Mouse (Mus musculus) spleen, adult 12 weeks (tissue): Measurements from ENCODE around the gene Podnl1.

Experiments
- DNase-seq: peaks from one replicate; pipeline ENCODE4 v3.0.0; 2022; ENCODE audit warnings: low spot score

The Podnl1 gene

GRCm38 (mm10) chr8:84125656-84126055 lies at the start of gene Podnl1:
Gene Podnl1, plus strand, starts transcription at chr8:84125989.
- DNase-seq = no peak

- DNase-seq = no peak
Observed at GRCm38 (mm10) chr8:84076412-84076811, 49.4 kb upstream of the Podnl1 start.

- no peak for DNase-seq
Observed at GRCm38 (mm10) chr8:84076849-84077248, 48.9 kb upstream of the Podnl1 start.

- no peak for DNase-seq
Observed at GRCm38 (mm10) chr8:84079206-84079605, 46.6 kb upstream of the Podnl1 start.

- DNase-seq = no peak
Observed at GRCm38 (mm10) chr8:84083829-84084241, 42.0 kb upstream of the Podnl1 start.

GRCm38 (mm10) chr8:84084341-84085115 lies 41.3 kb upstream of the Podnl1 start:
- no peak for DNase-seq

GRCm38 (mm10) chr8:84087156-84087555 lies 38.6 kb upstream of the Podnl1 start:
- no peak for DNase-seq

GRCm38 (mm10) chr8:84087821-84088220 lies 38.0 kb upstream of the Podnl1 start:
- no peak for DNase-seq

GRCm38 (mm10) chr8:84089277-84089676 lies 36.5 kb upstream of the Podnl1 start:
- no peak for DNase-seq

- DNase-seq = no peak
Observed at GRCm38 (mm10) chr8:84090585-84090984, 35.2 kb upstream of the Podnl1 start.

- no peak for DNase-seq
Observed at GRCm38 (mm10) chr8:84096061-84096460, 29.7 kb upstream of the Podnl1 start.

- no peak for DNase-seq
Observed at GRCm38 (mm10) chr8:84098376-84098775, 27.4 kb upstream of the Podnl1 start.

GRCm38 (mm10) chr8:84101476-84102270 lies 24.1 kb upstream of the Podnl1 start:
- DNase-seq = no peak

- DNase-seq = no peak
Observed at GRCm38 (mm10) chr8:84103601-84104000, 22.2 kb upstream of the Podnl1 start.

GRCm38 (mm10) chr8:84104221-84104620 lies 21.6 kb upstream of the Podnl1 start:
- DNase-seq = no peak

- peak; percentile 94 for DNase-seq
Observed at GRCm38 (mm10) chr8:84104697-84105609, 20.8 kb upstream of the Podnl1 start, which contains the start of gene Dcaf15. Gene Dcaf15, minus strand, starts transcription at chr8:84104768.

- DNase-seq = no peak
Observed at GRCm38 (mm10) chr8:84105676-84106075, 20.1 kb upstream of the Podnl1 start.

GRCm38 (mm10) chr8:84106216-84107040 lies 19.4 kb upstream of the Podnl1 start:
- DNase-seq = no peak

GRCm38 (mm10) chr8:84115646-84116045 lies 10.1 kb upstream of the Podnl1 start:
- DNase-seq = no peak

GRCm38 (mm10) chr8:84122151-84122550 lies 3.6 kb upstream of the Podnl1 start:
- no peak for DNase-seq

- no peak for DNase-seq
Observed at GRCm38 (mm10) chr8:84126742-84127141, 953 bp downstream of the Podnl1 start.
